Comparison of ENCODE assay signal across 11 mouse cellular contexts in genomic region chr5:118612956-118613631, GRCm38 (mm10). TPM values are rescaled to one million over a fixed set of nuclear protein-coding genes. Genes with fewer than 3 reads are reported as not detected.
DNase-seq lines count a peak whose midpoint lies in the region; ATAC-seq lines count a peak whose summit lies in the region.
"Had no signal": no experiment of that assay in that cellular context is flagged by ENCODE, and none has a peak within 500 bp of the region (broad histone marks: within the 10 kb centered on the region; RNA-seq: fewer than 3 reads in every experiment).

No protein-coding gene starts in this region.

- H3K36me3 ChIP-seq in heart, embryonic 10.5 days, result no peaks in the 10 kb centered on the region
- H3K36me3 ChIP-seq in lung, embryonic 16.5 days (ENCODE audit: control insufficient read depth, insufficient read depth, low read length), result no peaks in the 10 kb centered on the region
- H3K36me3 ChIP-seq in intestine, embryonic 15.5 days, result no peaks in the 10 kb centered on the region

- 47% methylated on average over 13 of the region's 13 CpGs for WGBS in heart, embryonic 10.5 days
- 62% methylated on average over 13 of the region's 13 CpGs for WGBS in lung, embryonic 16.5 days
- 65% methylated on average over 13 of the region's 13 CpGs for WGBS in intestine, embryonic 15.5 days

- 0 out of 2 replicates have a peak overlapping the region, but pooled peaks have one; percentile 12 for H3K27ac ChIP-seq in heart, embryonic 10.5 days
- no peak overlapping the region for H3K27ac ChIP-seq in lung, embryonic 16.5 days (ENCODE audit: low read length)
- no peak overlapping the region for H3K27ac ChIP-seq in intestine, embryonic 15.5 days

- H3K4me2 ChIP-seq in lung, embryonic 16.5 days (ENCODE audit: low read depth, low read length), result no peak overlapping the region
- no peak overlapping the region for H3K4me2 ChIP-seq in intestine, embryonic 15.5 days (replicated peaks)

- DNase-seq in heart, embryonic 10.5 days (ENCODE audit: low spot score), result no peak
- no peak for DNase-seq in heart, postnatal 36 days
- no peak for DNase-seq in lung, postnatal 4 days
- peak; percentile 49 for DNase-seq in R1 (ENCODE audit: low read depth, low spot score)
- DNase-seq in urinary bladder, postnatal 14 days (ENCODE audit: low spot score), result no peak
- DNase-seq: adrenal gland, adult 2 months; lung, postnatal 36 days; right cerebral cortex, adult 18-20 months had no signal

- peaks cover 62% of the 10 kb centered on the region for H3K4me1 ChIP-seq in heart, embryonic 10.5 days
- H3K4me1 ChIP-seq in lung, embryonic 16.5 days (replicated peaks; ENCODE audit: control insufficient read depth, insufficient read depth, low read length), result peaks cover 25% of the 10 kb centered on the region
- H3K4me1 ChIP-seq in intestine, embryonic 15.5 days (replicated peaks), result peaks cover 35% of the 10 kb centered on the region

- H3K9ac ChIP-seq in lung, embryonic 16.5 days (ENCODE audit: low read length), result no peak overlapping the region
- H3K9ac ChIP-seq in intestine, embryonic 15.5 days, result no peak overlapping the region

- no peak overlapping the region for H3K4me3 ChIP-seq in heart, embryonic 10.5 days
- H3K4me3 ChIP-seq in lung, embryonic 16.5 days (ENCODE audit: low read length), result no peak overlapping the region
- no peak overlapping the region for H3K4me3 ChIP-seq in intestine, embryonic 15.5 days (replicated peaks)

- 0 out of 2 replicates have a peak, but pooled peaks have one; percentile 16 for ATAC-seq in lung, embryonic 16.5 days (ENCODE audit: low read depth)
- peak; percentile 27 for ATAC-seq in megakaryocyte progenitor cell, adult 5-6 weeks (replicated peaks; ENCODE audit: poor library complexity)
- no peak for ATAC-seq in intestine, embryonic 15.5 days

- intact Hi-C loops in heart, postnatal 36 days (cut with DNase I), result no loop called here

- no peaks in the 10 kb centered on the region for H3K9me3 ChIP-seq in heart, embryonic 10.5 days
- no peaks in the 10 kb centered on the region for H3K9me3 ChIP-seq in lung, embryonic 16.5 days (ENCODE audit: control insufficient read depth, low read length)
- H3K9me3 ChIP-seq in intestine, embryonic 15.5 days, result no peaks in the 10 kb centered on the region

- no peaks in the 10 kb centered on the region for H3K27me3 ChIP-seq in heart, embryonic 10.5 days (ENCODE audit: insufficient read depth, poor library complexity, severe bottlenecking)
- H3K27me3 ChIP-seq in lung, embryonic 16.5 days (ENCODE audit: control insufficient read depth, insufficient read depth, low read depth, low read length), result no peaks in the 10 kb centered on the region
- no peaks in the 10 kb centered on the region for H3K27me3 ChIP-seq in intestine, embryonic 15.5 days (replicated peaks)

RNA-seq across cellular contexts. Expression of gene Med13l, which starts 52.6 kb away (rescaled TPM):
- 9.0 and 10.0 TPM in 2 replicates for polyA plus RNA-seq in heart, embryonic 10.5 days (2016; fragmentation: Nextera tagmentation; extraction: Ambion mirVana)
- total RNA-seq in heart, postnatal 36 days (2021), result 10 to 100 TPM; 29.7 to 32.2 TPM
- 9.5 and 11.0 TPM in 2 replicates for polyA plus RNA-seq in lung, embryonic 16.5 days (2015; fragmentation: Nextera tagmentation; extraction: Ambion mirVana)
- 27.3 and 32.4 TPM in 2 replicates for total RNA-seq in megakaryocyte progenitor cell, adult 5-6 weeks (2015)
- total RNA-seq in megakaryocyte progenitor cell, adult 5-6 weeks (2017), result 24.0 and 26.3 TPM in 2 replicates
- 9.7 and 10.0 TPM in 2 replicates for polyA plus RNA-seq in intestine, embryonic 15.5 days (2015; fragmentation: Nextera tagmentation; extraction: Ambion mirVana)
